Mouse (Mus musculus) G1E (cell line): Measurements from ENCODE around the gene Axdnd1. TPM values are rescaled to one million over a fixed set of nuclear protein-coding genes. Genes with fewer than 3 reads are reported as not detected.

ENCODE experiments used
- ATAC-seq: 2 replicates; pipeline ENCODE4 v1.8.0; 2016; ENCODE audit warnings: mild to moderate bottlenecking; ENCODE audit not compliant: insufficient number of reproducible peaks, poor library complexity, low FRiP score, severe bottlenecking; ENCODE audit errors: extremely low read depth
- DNase-seq: peaks from one replicate; pipeline ENCODE4 v3.0.0; 2012; ENCODE audit warnings: low spot score
- H3K27me3 ChIP-seq: 2 replicates; pipeline ENCODE4 v1.6.1; 2012; ENCODE audit warnings: mild to moderate bottlenecking, low read length, inconsistent platforms; ENCODE audit not compliant: insufficient read depth
- H3K36me3 ChIP-seq: replicated peaks from 2 replicates; pipeline ENCODE3; 2012; ENCODE audit warnings: mild to moderate bottlenecking, inconsistent platforms
- H3K4me1 ChIP-seq: 2 replicates; pipeline ENCODE4 v1.6.1; 2012; ENCODE audit warnings: low read depth, low read length, inconsistent platforms, mixed read lengths; ENCODE audit not compliant: insufficient read depth
- H3K4me3 ChIP-seq: 2 replicates; pipeline ENCODE4 v1.5.1; 2012; ENCODE audit warnings: low read depth, mild to moderate bottlenecking, inconsistent platforms, low read length, moderate library complexity, mixed read lengths
- H3K9me3 ChIP-seq: replicated peaks from 2 replicates; pipeline ENCODE4 v1.6.1; 2012; ENCODE audit warnings: inconsistent platforms
- CTCF ChIP-seq: IDR thresholded peaks from 2 replicates; pipeline ENCODE4 v1.5.1; 2012; ENCODE audit warnings: low read depth, low read length, inconsistent platforms, mixed read lengths
- GATA1 ChIP-seq: IDR thresholded peaks from 2 replicates; pipeline ENCODE4 v1.6.1; 2012; ENCODE audit warnings: borderline replicate concordance, low read length, inconsistent platforms, mixed read lengths
- GATA2 ChIP-seq: IDR thresholded peaks from 2 replicates; pipeline ENCODE4 v1.6.1; 2012; ENCODE audit warnings: low read depth, low read length, inconsistent platforms, borderline replicate concordance
- POLR2AphosphoS5 ChIP-seq: IDR thresholded peaks from 2 replicates; pipeline ENCODE4 v1.6.1; 2012; ENCODE audit warnings: low read depth, low read length, inconsistent platforms; ENCODE audit not compliant: insufficient replicate concordance
- TAL1 ChIP-seq: conservative IDR thresholded peaks from 2 replicates; pipeline ENCODE4 v1.6.1; 2012; ENCODE audit warnings: low read depth, low read length, inconsistent platforms, mixed read lengths
- polyA plus RNA-seq: library from polyadenylated mRNA; stranded (reverse); fragments of >175 nt; gene quantifications from 2 replicates; pipeline ENCODE4 v1.2.3, GENCODE M21; 2012
- total RNA-seq, 2 experiments: library from RNA; stranded (forward) in 1 of 2; stranded (reverse) in 1 of 2; fragments of 200-1000 nt in 1 of 2; fragments of >200 nt in 1 of 2; fragmentation: Nextera tagmentation in 1 of 2; gene quantifications; 2 replicates each; pipeline ENCODE4 v1.2.3; 2014 to 2017

Axdnd1 gene
- total and polyA plus RNA-seq, 3 experiments, result 1.4 to 6.7 TPM; not detected in 1

- no peaks in the 10 kb centered on the region for H3K27me3 ChIP-seq
- H3K9me3 ChIP-seq, result no peaks in the 10 kb centered on the region
- no peak for ATAC-seq
- H3K4me1 ChIP-seq, result 0 out of 2 replicates have a peak, but pooled peaks cover 2% of the 10 kb centered on the region
- no peak for DNase-seq
- TF ChIP-seq CTCF (no peak), TAL1 (no peak), GATA2 (no peak), POLR2AphosphoS5 (no peak), GATA1 (no peak)
- no peak overlapping the region for H3K4me3 ChIP-seq
- peaks cover 70% of the 10 kb centered on the region for H3K36me3 ChIP-seq
Measured at GRCm38 (mm10) chr1:156442266-156442665, 21.3 kb upstream of the Axdnd1 start.

- peaks cover 88% of the 10 kb centered on the region for H3K36me3 ChIP-seq
- no peaks in the 10 kb centered on the region for H3K27me3 ChIP-seq
- no peak for ATAC-seq
- no peak overlapping the region for H3K4me3 ChIP-seq
- H3K9me3 ChIP-seq, result no peaks in the 10 kb centered on the region
- no peak for DNase-seq
- peaks cover 2% of the 10 kb centered on the region; the same call in 1 of the 2 replicates for H3K4me1 ChIP-seq
- TF ChIP-seq GATA2, result no peak
Measured at GRCm38 (mm10) chr1:156437726-156438125, 16.8 kb upstream of the Axdnd1 start.

- no peak overlapping the region for H3K4me3 ChIP-seq
- H3K27me3 ChIP-seq, result no peaks in the 10 kb centered on the region
- ATAC-seq, result no peak
- TF ChIP-seq TAL1, result no peak
- TF ChIP-seq POLR2AphosphoS5, result no peak
- no peak for TF ChIP-seq GATA1
- no peak for TF ChIP-seq GATA2
- no peak for TF ChIP-seq CTCF
- DNase-seq, result no peak
- no peaks in the 10 kb centered on the region for H3K9me3 ChIP-seq
- H3K36me3 ChIP-seq, result peaks cover 90% of the 10 kb centered on the region
- H3K4me1 ChIP-seq, result peaks cover 2% of the 10 kb centered on the region; the same call in 1 of the 2 replicates
Measured at GRCm38 (mm10) chr1:156437016-156437708, 16.2 kb upstream of the Axdnd1 start.

- H3K4me1 ChIP-seq, result peaks cover 2% of the 10 kb centered on the region; the same call in 1 of the 2 replicates
- no peak for ATAC-seq
- peaks cover 92% of the 10 kb centered on the region for H3K36me3 ChIP-seq
- no peaks in the 10 kb centered on the region for H3K9me3 ChIP-seq
- H3K4me3 ChIP-seq, result no peak overlapping the region
- no peaks in the 10 kb centered on the region for H3K27me3 ChIP-seq
- no peak for DNase-seq
- TF ChIP-seq GATA1 (no peak), CTCF (no peak), POLR2AphosphoS5 (no peak), TAL1 (no peak), GATA2 (no peak)
Measured at GRCm38 (mm10) chr1:156433497-156433896, 12.5 kb upstream of the Axdnd1 start.

GRCm38 (mm10) chr1:156432498-156432897, 11.5 kb upstream of the Axdnd1 start:
- Histone ChIP-seq H3K27me3 (no peaks in the 10 kb centered on the region), H3K36me3 (peaks cover 88% of the 10 kb centered on the region), H3K9me3 (no peaks in the 10 kb centered on the region), H3K4me3 (no peak overlapping the region), H3K4me1 (peaks cover 2% of the 10 kb centered on the region; the same call in 1 of the 2 replicates)
- TF ChIP-seq CTCF (no peak), TAL1 (no peak), GATA2 (no peak), GATA1 (no peak), POLR2AphosphoS5 (no peak)
- ATAC-seq, result no peak
- no peak for DNase-seq

GRCm38 (mm10) chr1:156428434-156428833, 7.5 kb upstream of the Axdnd1 start:
- no peak overlapping the region for H3K4me3 ChIP-seq
- H3K9me3 ChIP-seq, result no peaks in the 10 kb centered on the region
- H3K36me3 ChIP-seq, result peaks cover 75% of the 10 kb centered on the region
- DNase-seq (no peak), ATAC-seq (no peak)
- H3K4me1 ChIP-seq, result peaks cover 7% of the 10 kb centered on the region
- TF ChIP-seq GATA2 (no peak), GATA1 (no peak), POLR2AphosphoS5 (no peak), TAL1 (no peak), CTCF (no peak)
- no peaks in the 10 kb centered on the region for H3K27me3 ChIP-seq
